Mouse (Mus musculus): ENCODE measurements at regions not wholly inside any gene's neighbourhood (a gene's known extent, or its start where the extent isn't known, plus 50 kb on each side); places are given as distances from the start of the nearest gene placed in this dataset.

DNA sequence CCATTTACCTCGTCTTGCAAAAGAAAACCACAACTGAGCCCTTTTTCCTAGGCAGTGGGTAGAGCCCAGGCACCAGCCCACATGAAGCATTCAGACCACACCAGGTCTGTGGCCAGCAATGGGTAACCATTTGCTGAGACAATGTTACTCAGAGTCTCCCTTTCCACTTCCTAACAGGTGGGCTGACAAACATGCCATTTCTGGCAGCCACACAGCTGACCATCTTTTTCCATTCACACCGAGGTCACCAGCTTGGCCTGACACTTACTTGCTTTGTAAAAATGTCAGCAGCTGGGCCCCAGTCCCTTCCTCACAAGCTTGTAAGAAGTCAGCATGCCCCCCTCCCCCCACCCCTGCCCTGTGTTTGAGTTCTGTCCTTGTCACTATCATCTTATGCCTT, 314.6 kb downstream of the Bcor start:
- WGBS (ENCODE audit: insufficient replicate concordance), result 37% methylated on average over 2 of the region's 2 CpGs
- H3K9ac ChIP-seq (ENCODE audit: low read depth, low read length), result no peak overlapping the region

GRCm38 (mm10) chrX:11855910-11856309, 304.2 kb downstream of the Bcor start:
- H3K36me3 ChIP-seq (ENCODE audit: control insufficient read depth, insufficient read depth), result no peaks in the 10 kb centered on the region
- no peak overlapping the region for H3K9ac ChIP-seq (ENCODE audit: low read depth, low read length)
- H3K4me1 ChIP-seq (ENCODE audit: control insufficient read depth, low read depth, low read length), result no peaks in the 10 kb centered on the region
- H3K27ac ChIP-seq (ENCODE audit: low read length), result no peak overlapping the region
- no peak overlapping the region for H3K4me3 ChIP-seq (ENCODE audit: low read depth, low read length)
- 68% methylated on average over 4 of the region's 4 CpGs for WGBS (ENCODE audit: insufficient replicate concordance)
- H3K4me2 ChIP-seq (ENCODE audit: low read depth, low read length), result no peak overlapping the region
- no peak for ATAC-seq (ENCODE audit: low read depth)
- no peaks in the 10 kb centered on the region for H3K9me3 ChIP-seq (replicated peaks; ENCODE audit: control insufficient read depth, low read length)
- H3K27me3 ChIP-seq (ENCODE audit: control insufficient read depth, insufficient read depth, low read depth, low read length), result 0 out of 2 replicates have a peak, but pooled peaks cover 5% of the 10 kb centered on the region

More for the DNA sequence above, 314.6 kb downstream of the Bcor start:
- ATAC-seq (ENCODE audit: low read depth), result no peak
- no peaks in the 10 kb centered on the region for H3K4me1 ChIP-seq (ENCODE audit: control insufficient read depth, low read depth, low read length)
- no peak overlapping the region for H3K27ac ChIP-seq (ENCODE audit: low read length)
- H3K27me3 ChIP-seq (ENCODE audit: control insufficient read depth, insufficient read depth, low read depth, low read length), result no peaks in the 10 kb centered on the region
- H3K36me3 ChIP-seq (ENCODE audit: control insufficient read depth, insufficient read depth), result no peaks in the 10 kb centered on the region
- H3K4me3 ChIP-seq (ENCODE audit: low read depth, low read length), result no peak overlapping the region
- no peak overlapping the region for H3K4me2 ChIP-seq (ENCODE audit: low read depth, low read length)
- no peaks in the 10 kb centered on the region for H3K9me3 ChIP-seq (replicated peaks; ENCODE audit: control insufficient read depth, low read length)

- Histone ChIP-seq H3K9me3 (replicated peaks; ENCODE audit: control insufficient read depth, low read length) (no peaks in the 10 kb centered on the region), H3K4me3 (ENCODE audit: low read depth, low read length) (no peak overlapping the region), H3K4me2 (ENCODE audit: low read depth, low read length) (no peak overlapping the region), H3K27ac (ENCODE audit: low read length) (no peak overlapping the region), H3K9ac (ENCODE audit: low read depth, low read length) (no peak overlapping the region), H3K27me3 (ENCODE audit: control insufficient read depth, insufficient read depth, low read depth, low read length) (peaks cover 5% of the 10 kb centered on the region; the same call in 1 of the 2 replicates), H3K4me1 (ENCODE audit: control insufficient read depth, low read depth, low read length) (no peaks in the 10 kb centered on the region), H3K36me3 (ENCODE audit: control insufficient read depth, insufficient read depth) (no peaks in the 10 kb centered on the region)
- no peak for ATAC-seq (ENCODE audit: low read depth)
- WGBS (ENCODE audit: insufficient replicate concordance), result 51% methylated on average over 9 of the region's 9 CpGs
These were observed 300.8 kb downstream of the Bcor start for GRCm38 (mm10) chrX:11859396-11859795.

- no peaks in the 10 kb centered on the region for H3K36me3 ChIP-seq (ENCODE audit: control insufficient read depth, insufficient read depth)
- 58% methylated on average over 11 of the region's 11 CpGs for WGBS (ENCODE audit: insufficient replicate concordance)
- H3K4me2 ChIP-seq (ENCODE audit: low read depth, low read length), result no peak overlapping the region
- no peaks in the 10 kb centered on the region for H3K4me1 ChIP-seq (ENCODE audit: control insufficient read depth, low read depth, low read length)
- H3K27ac ChIP-seq (ENCODE audit: low read length), result no peak overlapping the region
- no peak overlapping the region for H3K4me3 ChIP-seq (ENCODE audit: low read depth, low read length)
- no peaks in the 10 kb centered on the region for H3K9me3 ChIP-seq (replicated peaks; ENCODE audit: control insufficient read depth, low read length)
- no peak overlapping the region for H3K9ac ChIP-seq (ENCODE audit: low read depth, low read length)
- ATAC-seq (ENCODE audit: low read depth), result no peak
- H3K27me3 ChIP-seq (ENCODE audit: control insufficient read depth, insufficient read depth, low read depth, low read length), result peaks cover 5% of the 10 kb centered on the region; the same call in 1 of the 2 replicates
These were observed 298.9 kb downstream of the Bcor start for GRCm38 (mm10) chrX:11861119-11861708.

GRCm38 (mm10) chrX:11861892-11862291, 298.3 kb downstream of the Bcor start:
- Histone ChIP-seq H3K4me1 (ENCODE audit: control insufficient read depth, low read depth, low read length) (no peaks in the 10 kb centered on the region), H3K9ac (ENCODE audit: low read depth, low read length) (no peak overlapping the region), H3K9me3 (replicated peaks; ENCODE audit: control insufficient read depth, low read length) (no peaks in the 10 kb centered on the region), H3K4me2 (ENCODE audit: low read depth, low read length) (no peak overlapping the region), H3K27ac (ENCODE audit: low read length) (no peak overlapping the region), H3K27me3 (ENCODE audit: control insufficient read depth, insufficient read depth, low read depth, low read length) (peaks cover 5% of the 10 kb centered on the region; the same call in 1 of the 2 replicates), H3K36me3 (ENCODE audit: control insufficient read depth, insufficient read depth) (no peaks in the 10 kb centered on the region), H3K4me3 (ENCODE audit: low read depth, low read length) (no peak overlapping the region)
- WGBS (ENCODE audit: insufficient replicate concordance), result 41% methylated on average over 8 of the region's 8 CpGs
- ATAC-seq (ENCODE audit: low read depth), result no peak

DNA sequence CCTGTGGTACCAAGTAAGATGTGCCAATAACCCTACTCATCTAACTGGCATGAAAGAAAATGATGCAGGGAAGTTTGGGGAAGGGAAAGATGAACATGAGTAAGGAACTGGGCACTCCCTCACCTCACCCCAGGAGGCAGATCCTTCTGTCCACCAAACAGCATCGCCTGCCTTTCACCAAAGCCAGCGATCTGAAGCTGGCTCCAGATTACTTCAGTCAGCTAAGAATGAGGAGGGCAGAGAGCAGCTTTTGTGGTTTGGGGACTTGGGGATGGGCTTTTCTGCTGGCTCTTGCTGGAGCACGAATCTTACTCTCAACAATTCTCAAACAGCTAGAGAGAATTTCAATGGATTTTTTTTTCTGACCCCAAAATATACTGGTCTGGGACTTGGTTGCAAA, 297.0 kb downstream of the Bcor start:
- WGBS (ENCODE audit: insufficient replicate concordance), result 45% methylated on average over 3 of the region's 3 CpGs
- Histone ChIP-seq H3K27me3 (ENCODE audit: control insufficient read depth, insufficient read depth, low read depth, low read length) (peaks cover 5% of the 10 kb centered on the region; the same call in 1 of the 2 replicates), H3K4me2 (ENCODE audit: low read depth, low read length) (no peak overlapping the region), H3K4me1 (ENCODE audit: control insufficient read depth, low read depth, low read length) (no peaks in the 10 kb centered on the region), H3K36me3 (ENCODE audit: control insufficient read depth, insufficient read depth) (no peaks in the 10 kb centered on the region), H3K27ac (ENCODE audit: low read length) (no peak overlapping the region), H3K9ac (ENCODE audit: low read depth, low read length) (no peak overlapping the region), H3K9me3 (replicated peaks; ENCODE audit: control insufficient read depth, low read length) (no peaks in the 10 kb centered on the region), H3K4me3 (ENCODE audit: low read depth, low read length) (no peak overlapping the region)
- no peak for ATAC-seq (ENCODE audit: low read depth)

GRCm38 (mm10) chrX:11873913-11874312, 286.2 kb downstream of the Bcor start:
- Histone ChIP-seq H3K27ac (ENCODE audit: low read length) (no peak overlapping the region), H3K9ac (ENCODE audit: low read depth, low read length) (no peak overlapping the region), H3K4me1 (ENCODE audit: control insufficient read depth, low read depth, low read length) (no peaks in the 10 kb centered on the region), H3K36me3 (ENCODE audit: control insufficient read depth, insufficient read depth) (no peaks in the 10 kb centered on the region), H3K4me2 (ENCODE audit: low read depth, low read length) (no peak overlapping the region), H3K9me3 (replicated peaks; ENCODE audit: control insufficient read depth, low read length) (no peaks in the 10 kb centered on the region), H3K4me3 (ENCODE audit: low read depth, low read length) (no peak overlapping the region), H3K27me3 (ENCODE audit: control insufficient read depth, insufficient read depth, low read depth, low read length) (no peaks in the 10 kb centered on the region)
- no peak for ATAC-seq (ENCODE audit: low read depth)
- 68% methylated on average over 6 of the region's 6 CpGs for WGBS (ENCODE audit: insufficient replicate concordance)

GRCm38 (mm10) chrX:11876636-11877035, 283.5 kb downstream of the Bcor start:
- Histone ChIP-seq H3K4me2 (ENCODE audit: low read depth, low read length) (no peak overlapping the region), H3K9ac (ENCODE audit: low read depth, low read length) (no peak overlapping the region), H3K27ac (ENCODE audit: low read length) (no peak overlapping the region), H3K27me3 (ENCODE audit: control insufficient read depth, insufficient read depth, low read depth, low read length) (no peaks in the 10 kb centered on the region), H3K4me3 (ENCODE audit: low read depth, low read length) (no peak overlapping the region), H3K9me3 (replicated peaks; ENCODE audit: control insufficient read depth, low read length) (no peaks in the 10 kb centered on the region), H3K4me1 (ENCODE audit: control insufficient read depth, low read depth, low read length) (no peaks in the 10 kb centered on the region), H3K36me3 (ENCODE audit: control insufficient read depth, insufficient read depth) (no peaks in the 10 kb centered on the region)
- no peak for ATAC-seq (ENCODE audit: low read depth)
- whole genome bisulfite sequencing (ENCODE audit: insufficient replicate concordance), result 76% methylated on average over 7 of the region's 7 CpGs

DNA sequence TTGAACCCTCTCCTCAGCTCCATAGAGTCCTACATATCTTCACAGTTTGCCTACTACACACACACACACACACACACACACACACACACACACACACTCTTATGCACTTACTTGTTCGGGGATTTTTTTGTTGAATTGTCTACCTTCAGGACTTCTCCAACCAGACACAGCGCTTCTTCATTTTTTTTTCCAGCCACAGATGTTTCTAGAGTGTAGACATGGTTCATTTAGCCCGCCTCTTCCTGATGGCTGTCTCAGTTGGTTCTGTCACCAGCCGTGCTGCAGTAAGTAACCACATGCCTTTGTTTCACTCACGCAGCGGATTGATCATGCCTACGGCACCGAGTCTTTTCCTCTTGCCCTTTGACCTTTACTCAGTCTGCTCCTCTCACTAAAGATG, 282.1 kb downstream of the Bcor start:
- Histone ChIP-seq H3K4me2 (ENCODE audit: low read depth, low read length) (no peak overlapping the region), H3K27me3 (ENCODE audit: control insufficient read depth, insufficient read depth, low read depth, low read length) (no peaks in the 10 kb centered on the region), H3K9ac (ENCODE audit: low read depth, low read length) (no peak overlapping the region), H3K36me3 (ENCODE audit: control insufficient read depth, insufficient read depth) (no peaks in the 10 kb centered on the region), H3K27ac (ENCODE audit: low read length) (no peak overlapping the region), H3K4me1 (ENCODE audit: control insufficient read depth, low read depth, low read length) (no peaks in the 10 kb centered on the region), H3K9me3 (replicated peaks; ENCODE audit: control insufficient read depth, low read length) (no peaks in the 10 kb centered on the region), H3K4me3 (ENCODE audit: low read depth, low read length) (no peak overlapping the region)
- WGBS (ENCODE audit: insufficient replicate concordance), result 62% methylated on average over 8 of the region's 8 CpGs
- no peak for ATAC-seq (ENCODE audit: low read depth)

Measured in liver, embryonic 16.5 days (tissue).